Mouse (Mus musculus) lung, embryonic 15.5 days (tissue): ENCODE measurements at regions not wholly inside any gene's neighbourhood (a gene's known extent, or its start where the extent isn't known, plus 50 kb on each side); places are given as distances from the start of the nearest gene placed in this dataset.
A peak's percentile ranks its signal among the peaks of the same experiment; 100 is the strongest.
"Not testable (repeated sequence)": the region's sequence is repeated elsewhere in the genome, so short reads cannot be mapped to it uniquely, and the experiment has no call there.

Experiments used
- ATAC-seq: fragments of 200-750 bp; cut with Nextera tagmentation; 2 replicates; pipeline ENCODE4 v1.8.0; 2017; ENCODE audit warnings: moderate number of reproducible peaks, borderline replicate concordance; ENCODE audit not compliant: low FRiP score, low TSS enrichment; ENCODE audit errors: extremely low read depth
- H3K27ac ChIP-seq: fragments of 300-500 bp; sonication (generic); 2 replicates; pipeline ENCODE4 v1.5.1; 2015; ENCODE audit warnings: moderate library complexity, mild to moderate bottlenecking, inconsistent platforms
- H3K27me3 ChIP-seq: fragments of 300-500 bp; sonication (generic); 2 replicates; pipeline ENCODE4 v1.6.1; 2015; ENCODE audit warnings: inconsistent platforms
- H3K36me3 ChIP-seq: fragments of 300-500 bp; sonication (generic); 2 replicates; pipeline ENCODE4 v1.6.1; 2015; ENCODE audit warnings: inconsistent platforms
- H3K4me1 ChIP-seq: fragments of 300-500 bp; sonication (generic); 2 replicates; pipeline ENCODE4 v1.6.1; 2015; ENCODE audit warnings: inconsistent platforms
- H3K4me2 ChIP-seq: fragments of 300-500 bp; sonication (generic); 2 replicates; pipeline ENCODE4 v1.6.1; 2015; ENCODE audit warnings: inconsistent platforms, mild to moderate bottlenecking, moderate library complexity
- H3K4me3 ChIP-seq: fragments of 300-500 bp; sonication (generic); 2 replicates; pipeline ENCODE4 v1.5.1; 2015; ENCODE audit warnings: mild to moderate bottlenecking, inconsistent platforms
- H3K9ac ChIP-seq: fragments of 300-500 bp; sonication (generic); 2 replicates; pipeline ENCODE4 v1.6.1; 2015; ENCODE audit warnings: inconsistent platforms
- H3K9me3 ChIP-seq: fragments of 300-500 bp; sonication (generic); 2 replicates; pipeline ENCODE4 v1.6.1; 2016; ENCODE audit warnings: inconsistent platforms
- WGBS: fragments of 180-500 bp; shearing (Covaris S2); methylation state at CpG from one replicate; pipeline ENCODE4 v1.1.7; 2015; 5-methylcytosine and 5-hydroxymethylcytosine counted together

DNA sequence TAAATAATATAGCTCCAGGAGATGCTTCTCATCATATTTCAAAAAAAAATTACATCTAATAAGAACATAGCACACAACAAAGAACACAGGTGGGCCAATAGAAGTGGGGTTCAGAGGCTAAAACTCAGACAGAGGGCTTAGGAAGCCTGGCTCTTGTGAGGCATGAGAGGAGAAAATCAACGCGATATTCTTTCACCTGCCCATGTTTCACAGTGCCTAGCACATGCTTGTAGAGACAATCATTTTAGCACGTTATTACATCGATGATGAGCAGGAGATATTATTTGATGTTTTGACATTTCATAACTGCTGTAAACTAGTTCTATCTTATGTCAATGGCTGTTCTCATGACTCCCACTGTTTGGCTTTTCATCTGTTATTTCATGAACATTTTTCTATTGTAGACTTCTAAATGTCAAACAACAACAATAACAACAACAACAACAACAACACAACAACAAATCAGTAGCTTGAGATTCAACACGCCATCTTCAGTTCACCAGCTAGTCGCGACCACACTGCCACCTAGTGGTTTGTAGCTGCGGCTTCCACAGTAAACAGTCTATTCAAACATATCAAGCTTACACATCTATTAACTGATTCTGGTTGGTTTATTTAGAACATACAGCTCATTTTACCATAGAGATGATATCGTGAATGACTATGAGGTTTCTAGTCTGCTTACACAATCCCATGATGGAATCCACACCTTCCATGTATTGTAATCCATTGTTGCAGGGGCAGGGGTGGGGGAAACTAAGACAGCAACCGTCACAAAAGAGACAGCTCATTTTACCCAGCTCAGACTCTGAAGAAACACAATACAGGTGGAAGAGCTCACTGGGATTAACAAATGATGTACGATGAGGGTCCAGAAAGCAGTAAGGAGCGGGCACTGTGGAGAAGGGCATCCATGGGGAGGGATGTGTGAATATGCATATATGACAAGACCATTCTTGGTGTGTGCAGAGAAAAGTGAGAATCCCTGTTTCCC lies 60.5 kb upstream of the Tmem200a start:
- H3K4me1 ChIP-seq: no peaks in the 10 kb centered on the region
- H3K9ac ChIP-seq: no peak overlapping the region
- ATAC-seq: peak; percentile 27; the same call in 1 of the 2 replicates
- H3K9me3 ChIP-seq: no peaks in the 10 kb centered on the region
- H3K4me3 ChIP-seq: no peak overlapping the region
- 32% methylated on average over 12 of the region's 12 CpGs for WGBS
- no peaks in the 10 kb centered on the region for H3K27me3 ChIP-seq
- no peak overlapping the region for H3K27ac ChIP-seq
- H3K36me3 ChIP-seq: no peaks in the 10 kb centered on the region
- no peak overlapping the region for H3K4me2 ChIP-seq

GRCm38 (mm10) chr10:26152586-26152985 lies 73.7 kb upstream of the Tmem200a start:
- ATAC-seq: no peak
- WGBS: 78% methylated on average over 2 of the region's 2 CpGs
- Histone ChIP-seq H3K4me3 (no peak overlapping the region), H3K4me2 (no peak overlapping the region), H3K27me3 (no peaks in the 10 kb centered on the region), H3K4me1 (no peaks in the 10 kb centered on the region), H3K9ac (no peak overlapping the region), H3K36me3 (no peaks in the 10 kb centered on the region), H3K27ac (no peak overlapping the region), H3K9me3 (no peaks in the 10 kb centered on the region)

DNA sequence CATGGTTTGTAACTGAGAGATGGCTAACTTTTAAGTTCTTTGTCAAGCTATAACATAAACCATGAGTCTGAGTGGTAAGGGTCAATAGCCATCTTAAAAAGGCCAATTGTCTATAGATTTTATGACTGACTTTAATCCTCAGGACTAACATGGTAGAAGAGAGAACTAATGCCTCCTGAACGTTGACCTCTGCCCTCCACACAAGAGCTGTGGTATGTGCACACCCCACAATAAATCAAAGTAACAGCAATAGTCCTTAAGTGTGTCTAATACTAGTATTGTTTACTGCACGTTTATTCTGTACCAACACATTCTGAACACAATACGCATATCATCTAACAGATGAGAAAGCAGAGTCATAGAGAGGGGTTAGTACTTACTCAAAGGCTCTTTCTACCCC lies 70.7 kb upstream of the Samd3 start:
- Histone ChIP-seq H3K27ac (no peak overlapping the region), H3K4me1 (no peaks in the 10 kb centered on the region), H3K4me3 (no peak overlapping the region), H3K4me2 (no peak overlapping the region), H3K9ac (no peak overlapping the region), H3K36me3 (no peaks in the 10 kb centered on the region), H3K27me3 (no peaks in the 10 kb centered on the region), H3K9me3 (no peaks in the 10 kb centered on the region)
- WGBS: 63% methylated on average over 3 of the region's 3 CpGs
- ATAC-seq: no peak

- H3K4me2 ChIP-seq, H3K9ac ChIP-seq, H3K4me1 ChIP-seq, H3K36me3 ChIP-seq, H3K4me3 ChIP-seq, H3K27ac ChIP-seq, ATAC-seq, H3K27me3 ChIP-seq, H3K9me3 ChIP-seq: not testable (repeated sequence)
These were observed 68.4 kb upstream of the Samd3 start for GRCm38 (mm10) chr10:26161139-26161538.

GRCm38 (mm10) chr10:26164531-26164930 lies 65.0 kb upstream of the Samd3 start:
- WGBS: 85% methylated on average over 2 of the region's 2 CpGs
- no peak overlapping the region for H3K9ac ChIP-seq
- H3K4me2 ChIP-seq: no peak overlapping the region
- no peaks in the 10 kb centered on the region for H3K4me1 ChIP-seq
- ATAC-seq: no peak
- no peaks in the 10 kb centered on the region for H3K9me3 ChIP-seq
- H3K4me3 ChIP-seq: no peak overlapping the region
- H3K36me3 ChIP-seq: no peaks in the 10 kb centered on the region
- H3K27me3 ChIP-seq: no peaks in the 10 kb centered on the region
- no peak overlapping the region for H3K27ac ChIP-seq

DNA sequence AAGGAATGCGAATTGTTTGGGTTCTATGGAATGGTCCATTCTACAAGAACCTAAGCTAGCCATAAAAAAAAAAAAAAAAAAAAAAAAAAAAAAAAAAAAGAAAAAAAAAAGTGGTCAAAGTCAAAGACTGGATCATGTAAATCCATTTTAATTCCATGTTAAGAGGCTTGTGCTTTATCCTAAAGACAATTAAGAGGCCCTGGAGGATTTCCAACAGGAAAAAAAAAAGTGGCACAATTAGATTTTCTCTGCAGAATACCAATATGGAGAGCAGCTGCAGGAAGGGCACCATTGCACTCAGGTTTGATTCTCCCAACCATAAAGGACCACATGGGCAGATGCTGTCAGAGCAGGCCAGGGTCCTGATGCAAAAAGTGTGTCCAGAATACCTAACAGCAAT lies 51.9 kb upstream of the Samd3 start:
- 100% methylated on average over 1 of the region's 1 CpGs for WGBS
- H3K9me3 ChIP-seq: no peaks in the 10 kb centered on the region
- no peak overlapping the region for H3K9ac ChIP-seq
- no peaks in the 10 kb centered on the region for H3K36me3 ChIP-seq
- no peaks in the 10 kb centered on the region for H3K4me1 ChIP-seq
- H3K4me3 ChIP-seq: no peak overlapping the region
- ATAC-seq: no peak
- no peak overlapping the region for H3K4me2 ChIP-seq
- H3K27ac ChIP-seq: no peak overlapping the region
- no peaks in the 10 kb centered on the region for H3K27me3 ChIP-seq

DNA sequence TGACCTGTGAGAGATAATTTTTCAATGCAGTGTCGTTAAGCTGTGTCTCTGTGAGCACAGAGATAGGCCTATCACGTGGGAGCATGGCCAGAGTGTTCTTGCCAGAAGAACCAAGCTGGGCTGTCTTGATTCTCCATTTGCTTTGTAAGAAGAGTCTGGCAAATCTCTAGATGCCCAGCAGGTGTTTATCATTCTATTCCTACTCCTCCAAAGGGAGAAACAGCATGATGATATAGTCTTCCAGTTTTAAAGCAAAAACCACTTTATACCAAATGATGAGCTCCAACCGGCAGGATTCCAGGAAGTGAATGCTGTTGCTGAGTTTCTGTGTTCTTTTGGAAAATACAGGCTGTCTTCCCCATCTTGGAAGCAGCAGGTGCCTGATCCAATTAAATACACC lies 51.2 kb upstream of the Samd3 start:
- Histone ChIP-seq H3K36me3 (no peaks in the 10 kb centered on the region), H3K4me3 (no peak overlapping the region), H3K4me2 (no peak overlapping the region), H3K27ac (no peak overlapping the region), H3K27me3 (no peaks in the 10 kb centered on the region), H3K9ac (no peak overlapping the region), H3K4me1 (no peaks in the 10 kb centered on the region), H3K9me3 (no peaks in the 10 kb centered on the region)
- ATAC-seq: no peak
- 64% methylated on average over 3 of the region's 3 CpGs for WGBS
